Mouse (Mus musculus): ENCODE results near the gene Ppp1r1c.

DNA sequence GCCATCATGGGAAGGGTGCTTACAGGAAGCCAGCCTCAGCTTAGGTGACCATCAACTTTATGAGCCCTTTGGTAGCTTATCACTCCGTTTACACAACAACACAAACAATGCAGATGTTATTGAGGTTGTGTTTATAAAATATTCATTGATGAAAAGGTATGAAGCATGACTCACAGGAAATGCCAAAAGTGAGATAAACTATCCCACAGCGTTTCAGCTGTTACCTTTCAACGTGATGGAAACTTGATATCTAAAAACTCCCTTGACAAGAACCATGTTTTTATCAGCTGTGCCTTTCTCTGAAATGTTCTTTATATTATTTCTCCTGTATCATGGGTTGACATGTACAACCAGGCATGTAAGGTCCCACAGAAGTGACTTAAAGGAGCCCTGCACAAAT is 16.7 kb upstream of the Ppp1r1c start:
- no peak for TF ChIP-seq CTCF (IDR thresholded peaks at IDR 0.05; ENCODE audit: low read depth)
- no peak for TF ChIP-seq EP300 (IDR thresholded peaks at IDR 0.05; ENCODE audit: low read depth)
